Mouse (Mus musculus) cortical plate, adult 2 months (tissue): Measurements from ENCODE around the gene Igsf3.

ENCODE experiments used
- CTCF ChIP-seq: fragments of 200-500 bp; IDR thresholded peaks from 2 replicates; pipeline ENCODE4 v1.5.1; 2011; ENCODE audit warnings: mild to moderate bottlenecking, control low read depth, low read length; ENCODE audit not compliant: insufficient read depth; ENCODE audit errors: extremely low read depth
- POLR2A ChIP-seq: fragments of 200-500 bp; IDR thresholded peaks from 2 replicates; pipeline ENCODE4 v1.6.1; 2011; ENCODE audit warnings: mild to moderate bottlenecking, low read length, control low read depth; ENCODE audit not compliant: insufficient read depth; ENCODE audit errors: extremely low read depth

GRCm38 (mm10) chr3:101360832-101361231 lies 16.1 kb upstream of the Igsf3 start:
- no peak for TF ChIP-seq POLR2A
- TF ChIP-seq CTCF, result no peak
